Mouse (Mus musculus) erythroblast, embryonic 14.5 days (primary cell): ENCODE measurements around the gene Gm9918. TPM values are rescaled to one million over a fixed set of nuclear protein-coding genes. Genes with fewer than 3 reads are reported as not detected.

Experiments used
- H3K27me3 ChIP-seq: 2 replicates; pipeline ENCODE4 v1.6.1; 2012; ENCODE audit warnings: inconsistent platforms; ENCODE audit not compliant: control insufficient read depth
- H3K36me3 ChIP-seq: 2 replicates; pipeline ENCODE4 v1.6.1; 2012; ENCODE audit warnings: mild to moderate bottlenecking, inconsistent platforms; ENCODE audit not compliant: control insufficient read depth
- H3K4me1 ChIP-seq: 2 replicates; pipeline ENCODE4 v1.6.1; 2012; ENCODE audit warnings: inconsistent platforms; ENCODE audit not compliant: control insufficient read depth
- H3K4me3 ChIP-seq: replicated peaks from 2 replicates; pipeline ENCODE3; 2012; ENCODE audit warnings: moderate library complexity, mild to moderate bottlenecking, inconsistent platforms
- H3K9me3 ChIP-seq: 2 replicates; pipeline ENCODE4 v1.6.1; 2012; ENCODE audit warnings: low read length, inconsistent platforms, mixed read lengths; ENCODE audit not compliant: control insufficient read depth
- GATA1 ChIP-seq: IDR thresholded peaks from 2 replicates; pipeline ENCODE4 v1.6.1; 2012; ENCODE audit warnings: low read length, inconsistent platforms, mixed read lengths
- TAL1 ChIP-seq: IDR thresholded peaks from 3 replicates; pipeline ENCODE4 v1.6.1; 2012; ENCODE audit warnings: low read length, inconsistent platforms, mixed read lengths
- polyA plus RNA-seq: library from polyadenylated mRNA; stranded (reverse); fragments of >175 nt; gene quantifications from 2 replicates; pipeline ENCODE4 v1.2.3, GENCODE M21; 2012

Gene Gm9918
- polyA plus RNA-seq, 1 experiment = not detected

DNA sequence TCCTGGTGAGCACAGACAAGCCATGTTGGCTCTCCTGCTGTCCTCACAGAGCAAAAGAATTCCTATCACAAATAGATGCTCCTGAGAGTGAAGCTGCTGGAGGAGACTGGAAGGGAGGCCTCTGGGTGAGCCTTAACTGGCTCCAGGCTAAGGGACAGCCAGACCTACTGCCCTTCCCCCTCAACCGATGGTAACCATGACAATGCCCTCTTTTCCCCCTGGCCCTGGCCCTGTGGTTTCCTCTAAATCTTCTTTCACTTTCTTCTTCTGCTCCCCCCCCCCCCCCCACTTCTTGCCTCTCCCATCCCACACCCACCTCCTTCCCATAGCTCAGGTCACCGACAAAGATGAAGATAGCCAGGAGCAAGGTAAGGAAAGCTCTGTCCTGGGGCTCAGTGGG lies 36.5 kb upstream of the Gm9918 start:
- Histone ChIP-seq H3K4me3 (no peak overlapping the region), H3K27me3 (no peaks in the 10 kb centered on the region; the same call in 1 of the 2 replicates), H3K9me3 (no peaks in the 10 kb centered on the region), H3K4me1 (peaks cover 44% of the 10 kb centered on the region), H3K36me3 (no peaks in the 10 kb centered on the region)
- TF ChIP-seq GATA1 (no peak), TAL1 (no peak)

DNA sequence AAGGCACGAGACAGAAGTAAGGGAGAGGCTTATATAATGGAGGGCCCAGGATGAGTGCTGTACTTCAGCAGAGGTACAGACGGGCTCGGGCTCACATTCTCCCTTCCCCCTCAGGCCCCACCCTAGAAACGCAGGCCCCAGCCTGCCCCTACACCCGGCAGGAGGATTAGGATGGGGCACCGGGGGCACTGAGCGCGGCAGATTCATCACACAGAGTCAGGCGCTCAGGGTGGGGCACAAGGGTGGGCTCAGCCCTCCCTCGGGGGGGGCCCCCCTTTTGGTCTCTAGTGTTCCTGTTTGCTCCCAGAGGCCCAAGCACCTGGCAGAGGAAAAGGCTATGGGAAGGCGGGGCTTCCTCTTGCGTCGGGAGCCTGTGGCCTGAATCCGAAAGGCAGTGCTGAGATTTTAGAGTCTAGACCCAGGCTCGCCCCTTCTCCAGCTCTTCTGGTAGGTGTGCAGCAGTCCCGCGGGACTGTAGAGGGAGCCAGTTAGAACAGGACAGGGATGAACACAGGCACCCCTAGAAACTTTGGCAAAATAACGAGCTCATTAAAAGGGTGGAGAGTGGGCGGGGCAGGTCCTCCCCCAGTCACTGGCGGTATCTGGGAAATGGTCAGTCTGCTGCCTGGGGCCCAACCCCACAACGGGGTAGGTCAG lies 34.9 kb upstream of the Gm9918 start:
- H3K4me1 ChIP-seq = peaks cover 43% of the 10 kb centered on the region

DNA sequence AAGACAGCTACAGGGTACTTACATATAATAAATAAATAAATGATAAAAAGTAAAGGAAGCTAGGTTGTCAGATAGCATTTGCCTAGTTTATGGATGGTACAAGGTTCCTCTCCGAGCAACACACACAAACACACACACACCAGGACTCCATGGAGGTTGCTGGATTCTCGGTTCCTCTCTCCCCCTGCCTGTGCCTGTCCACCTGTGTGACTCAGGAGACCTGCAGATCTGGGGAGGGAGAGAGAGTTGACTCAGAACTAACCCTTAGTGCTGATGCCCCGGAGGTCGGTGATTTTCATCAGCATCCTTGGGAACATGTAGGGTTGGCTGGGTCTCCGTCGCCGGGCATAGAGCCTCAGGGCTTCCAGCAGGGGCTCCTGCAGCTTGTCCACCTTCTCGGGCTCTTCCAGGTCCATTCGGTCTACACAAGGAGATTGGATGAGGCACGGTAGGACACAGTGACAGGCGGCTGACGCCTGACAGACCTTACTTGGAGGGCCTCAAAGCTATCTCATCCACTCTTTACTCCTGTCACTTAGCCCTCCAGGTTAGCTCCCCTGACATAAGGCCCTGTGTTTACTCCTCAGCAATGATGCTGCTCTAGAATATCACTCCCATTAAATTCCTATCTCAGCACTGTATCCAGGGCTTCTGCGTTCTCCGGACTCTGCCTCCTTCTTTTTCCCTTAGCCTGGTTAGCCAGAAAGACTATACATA lies 31.7 kb upstream of the Gm9918 start:
- TF ChIP-seq GATA1 (no peak), TAL1 (no peak)
- Histone ChIP-seq H3K9me3 (no peaks in the 10 kb centered on the region), H3K36me3 (no peaks in the 10 kb centered on the region), H3K4me3 (no peak overlapping the region), H3K4me1 (peaks cover 17% of the 10 kb centered on the region), H3K27me3 (peaks cover 40% of the 10 kb centered on the region)

More for the DNA sequence above, 34.9 kb upstream of the Gm9918 start:
- no peak overlapping the region for H3K4me3 ChIP-seq
- peaks cover 10% of the 10 kb centered on the region for H3K27me3 ChIP-seq
- H3K36me3 ChIP-seq = no peaks in the 10 kb centered on the region
- no peaks in the 10 kb centered on the region for H3K9me3 ChIP-seq
- TF ChIP-seq GATA1 = no peak
- no peak for TF ChIP-seq TAL1

DNA sequence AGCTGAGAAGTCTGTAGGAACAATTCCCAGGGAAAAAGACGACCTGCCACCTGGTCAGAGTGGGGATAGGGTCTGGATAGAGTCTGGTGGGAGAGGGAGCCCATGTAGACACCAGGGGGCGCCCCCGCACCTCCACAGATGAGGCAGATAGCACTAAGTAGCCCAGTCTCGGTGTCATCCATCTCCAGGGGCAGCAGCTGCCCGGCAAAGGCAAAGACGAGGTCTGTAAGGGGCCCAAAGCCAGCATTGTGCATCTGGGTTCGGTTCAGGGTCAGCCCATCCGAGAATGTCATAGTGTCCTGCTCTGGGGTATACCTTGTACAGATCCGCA lies 31.1 kb upstream of the Gm9918 start:
- no peak for TF ChIP-seq GATA1
- TF ChIP-seq TAL1 = no peak
- peaks cover 14% of the 10 kb centered on the region for H3K4me1 ChIP-seq
- no peak overlapping the region for H3K4me3 ChIP-seq
- no peaks in the 10 kb centered on the region for H3K36me3 ChIP-seq
- no peaks in the 10 kb centered on the region for H3K9me3 ChIP-seq
- peaks cover 45% of the 10 kb centered on the region for H3K27me3 ChIP-seq

DNA sequence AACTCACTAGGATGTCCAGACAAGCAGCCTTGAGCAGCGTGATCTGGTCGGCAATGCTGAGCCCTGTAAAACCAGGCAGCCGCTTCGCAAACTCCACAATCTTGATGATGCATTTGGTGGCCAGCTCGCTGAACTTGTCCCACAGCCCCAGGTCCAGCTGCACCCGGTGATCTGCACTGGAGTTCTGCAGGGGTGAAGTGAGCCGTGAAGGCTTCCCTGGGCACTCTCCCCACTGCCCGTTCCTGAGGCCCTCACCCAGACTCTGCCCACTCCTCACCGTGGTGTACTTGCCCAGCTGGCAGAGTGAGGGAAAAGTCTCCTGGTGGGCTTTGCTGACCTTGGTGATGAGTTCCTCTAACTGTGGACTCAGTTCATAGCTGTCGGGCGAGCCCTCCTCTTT lies 30.5 kb upstream of the Gm9918 start:
- TF ChIP-seq GATA1 (no peak), TAL1 (no peak)
- Histone ChIP-seq H3K4me3 (no peak overlapping the region), H3K9me3 (no peaks in the 10 kb centered on the region), H3K27me3 (peaks cover 51% of the 10 kb centered on the region), H3K36me3 (no peaks in the 10 kb centered on the region), H3K4me1 (peaks cover 12% of the 10 kb centered on the region)

DNA sequence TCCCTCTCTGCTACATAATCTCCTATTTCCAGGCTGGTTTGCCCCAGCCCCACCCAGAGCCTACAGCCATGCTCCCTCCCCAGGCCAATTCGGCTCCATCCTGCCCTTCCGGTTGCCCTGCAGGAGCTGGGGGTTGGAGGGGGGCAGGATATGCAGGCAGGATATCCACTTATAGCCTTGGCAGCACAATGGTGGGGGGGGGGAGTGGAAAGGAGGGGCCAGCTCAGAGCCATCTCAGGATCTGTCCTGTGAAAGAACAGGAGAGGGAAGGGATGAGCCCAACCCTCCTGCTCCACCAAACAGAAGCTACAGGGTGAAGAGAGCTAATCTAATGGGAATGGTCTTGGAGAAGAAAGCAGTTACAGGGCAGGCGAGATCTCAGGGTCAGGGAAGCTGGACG lies 29.8 kb upstream of the Gm9918 start:
- H3K9me3 ChIP-seq = no peaks in the 10 kb centered on the region
- no peaks in the 10 kb centered on the region for H3K36me3 ChIP-seq
- no peak overlapping the region for H3K4me3 ChIP-seq
- H3K27me3 ChIP-seq = peaks cover 59% of the 10 kb centered on the region
- TF ChIP-seq TAL1 (no peak), GATA1 (no peak)
- H3K4me1 ChIP-seq = peaks cover 6% of the 10 kb centered on the region

DNA sequence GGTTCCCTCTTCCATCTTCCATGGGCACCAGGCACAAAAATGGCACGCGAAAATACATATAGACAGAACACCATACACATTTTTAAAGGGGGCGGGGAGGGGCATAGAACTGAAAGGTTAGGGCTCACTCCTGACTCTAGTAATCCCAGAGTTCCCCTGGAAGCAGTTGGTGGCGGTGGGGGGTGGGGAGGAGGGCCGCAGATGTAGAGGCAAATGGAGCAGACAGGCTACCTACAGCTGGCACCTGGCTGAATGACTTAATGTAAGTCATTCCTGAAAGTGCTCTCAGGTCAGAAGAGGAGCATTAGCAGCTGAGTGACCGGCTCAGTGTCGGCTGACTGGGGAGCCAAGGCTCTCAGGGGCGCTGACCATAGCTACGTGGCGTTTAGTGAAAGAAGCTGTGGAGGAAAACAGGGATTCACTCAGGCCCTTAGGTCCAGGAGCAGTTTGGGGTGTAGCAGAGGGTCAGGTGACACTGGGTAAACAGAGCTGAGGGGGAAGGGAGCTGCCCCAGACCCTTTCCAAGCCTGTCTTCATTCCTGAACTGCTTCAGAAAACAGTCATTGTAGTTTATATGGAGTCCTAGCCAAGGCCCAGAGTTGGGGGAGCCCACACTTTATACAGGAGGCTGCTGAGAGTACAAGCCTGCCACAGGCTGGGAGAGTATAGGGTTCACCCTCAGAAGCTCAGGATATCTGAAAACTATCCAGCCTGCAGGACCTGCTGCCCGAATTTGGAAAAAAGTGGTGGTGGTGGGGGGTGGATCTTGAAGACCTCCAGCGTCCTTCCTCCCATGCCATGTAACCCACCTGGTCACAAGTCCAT lies 27.7 kb upstream of the Gm9918 start:
- no peaks in the 10 kb centered on the region for H3K36me3 ChIP-seq
- TF ChIP-seq TAL1 = no peak
- no peak for TF ChIP-seq GATA1
- no peaks in the 10 kb centered on the region; the same call in 1 of the 2 replicates for H3K9me3 ChIP-seq
- peaks cover 19% of the 10 kb centered on the region for H3K4me1 ChIP-seq
- no peak overlapping the region for H3K4me3 ChIP-seq
- H3K27me3 ChIP-seq = peaks cover 79% of the 10 kb centered on the region

DNA sequence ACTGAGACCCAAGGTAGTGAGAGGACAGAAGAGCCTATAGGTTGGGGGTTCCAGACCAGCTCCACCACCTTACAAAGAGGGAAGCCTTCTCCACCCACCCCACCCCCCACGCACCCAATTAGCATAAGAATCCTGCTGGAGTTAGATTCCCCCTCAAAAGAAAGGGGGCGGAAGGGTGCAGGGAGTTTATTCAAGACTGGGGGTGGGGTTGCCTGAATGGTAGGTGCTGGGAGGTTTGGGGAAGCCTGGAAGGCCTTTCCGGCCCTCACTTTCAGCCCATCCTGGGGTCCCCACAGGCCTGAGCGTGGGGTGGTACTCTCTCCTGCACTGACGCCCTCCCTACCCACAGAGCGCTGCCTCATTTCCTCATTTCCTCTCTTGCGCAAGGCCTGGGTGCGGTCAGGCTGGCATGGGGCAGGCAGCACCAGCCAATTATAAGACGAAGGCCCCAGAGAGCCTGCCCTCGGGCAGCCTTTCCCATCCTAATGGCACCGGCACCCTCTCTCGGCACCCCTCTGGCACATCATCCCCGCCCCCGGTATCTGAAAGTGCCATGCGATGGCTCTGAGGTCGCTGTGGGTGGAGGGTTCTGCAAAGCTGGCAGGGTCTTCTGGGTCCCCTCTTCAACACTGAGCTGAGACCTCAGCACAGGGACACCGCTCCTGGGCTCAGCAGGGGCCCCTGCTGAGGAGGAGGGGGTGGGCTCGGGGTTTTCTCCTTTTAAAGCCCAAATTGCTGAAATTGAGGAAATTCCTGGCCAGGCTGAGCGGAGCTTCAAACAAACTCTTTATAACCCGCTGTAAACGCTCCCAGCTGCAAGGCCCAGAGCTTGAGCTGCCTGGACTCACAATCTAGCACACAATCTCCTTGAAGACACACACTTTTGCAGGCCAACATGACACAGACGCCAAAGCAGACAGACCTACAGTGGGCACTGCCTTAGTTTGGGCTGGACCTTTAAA lies 26.9 kb upstream of the Gm9918 start:
- Histone ChIP-seq H3K4me1 (peaks cover 21% of the 10 kb centered on the region), H3K9me3 (no peaks in the 10 kb centered on the region; the same call in 1 of the 2 replicates), H3K4me3 (no peak overlapping the region), H3K36me3 (no peaks in the 10 kb centered on the region), H3K27me3 (peaks cover 88% of the 10 kb centered on the region)
- TF ChIP-seq GATA1 (no peak), TAL1 (no peak)
